Mouse (Mus musculus) E14TG2a.4 (cell line): ENCODE data around the gene Vrtn.

Experiments
- H3K27me3 ChIP-seq: 2 replicates; pipeline ENCODE4 v1.6.1; 2014; ENCODE audit warnings: low read length, control low read depth; ENCODE audit not compliant: insufficient read depth
- H3K36me3 ChIP-seq: 2 replicates; pipeline ENCODE4 v1.6.1; 2014; ENCODE audit warnings: low read length, control low read depth; ENCODE audit not compliant: insufficient read depth
- H3K4me1 ChIP-seq: replicated peaks from 2 replicates; pipeline ENCODE4 v1.6.1; 2014; ENCODE audit warnings: low read depth, low read length, control low read depth
- H3K4me3 ChIP-seq: replicated peaks from 2 replicates; pipeline ENCODE4 v1.5.1; 2014; ENCODE audit warnings: mild to moderate bottlenecking, low read length
- H3K9me3 ChIP-seq: 2 replicates; pipeline ENCODE4 v1.6.1; 2014; ENCODE audit warnings: low read length, control low read depth
- CTCF ChIP-seq: conservative IDR thresholded peaks from 2 replicates; pipeline ENCODE4 v1.5.1; 2014; ENCODE audit warnings: low read length
- NANOG ChIP-seq: IDR thresholded peaks from 2 replicates; pipeline ENCODE4 v1.6.1; 2014; ENCODE audit warnings: borderline replicate concordance, low read length, mixed read lengths
- POU5F1 ChIP-seq: IDR thresholded peaks from 2 replicates; pipeline ENCODE4 v1.6.1; 2014; ENCODE audit warnings: low read length, borderline replicate concordance

Gene Vrtn

GRCm38 (mm10) chr12:84640654-84641053, at the start of gene Vrtn:
Gene Vrtn, plus strand, starts transcription at chr12:84641019.
- H3K36me3 ChIP-seq, result no peaks in the 10 kb centered on the region
- TF ChIP-seq CTCF (no peak), NANOG (peak; percentile 93)
- H3K4me1 ChIP-seq, result peaks cover 39% of the 10 kb centered on the region

DNA sequence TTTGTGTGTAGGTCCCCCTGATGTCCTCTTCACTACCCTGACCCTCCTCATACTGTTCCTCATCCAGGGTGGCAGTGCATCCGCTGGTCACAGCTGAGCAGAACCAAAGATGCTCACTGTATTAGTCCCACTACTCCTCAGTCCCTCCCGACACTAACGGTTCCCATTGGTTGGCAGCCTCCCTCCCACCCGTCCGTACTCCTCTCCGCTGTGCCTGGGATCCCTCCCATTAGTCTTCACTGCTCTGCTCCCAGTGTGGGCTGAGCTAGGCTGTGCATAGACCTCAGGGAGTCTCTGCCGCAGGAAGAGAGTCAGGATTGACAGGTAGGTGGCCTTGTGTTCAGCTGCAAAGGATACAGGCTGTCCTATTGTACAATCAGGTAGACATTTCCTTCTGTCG, 42.5 kb upstream of the Vrtn start:
- H3K9me3 ChIP-seq, result no peaks in the 10 kb centered on the region
- peaks cover 45% of the 10 kb centered on the region for H3K27me3 ChIP-seq
- H3K4me1 ChIP-seq, result peaks cover 19% of the 10 kb centered on the region
- H3K36me3 ChIP-seq, result peaks cover 14% of the 10 kb centered on the region
- H3K4me3 ChIP-seq, result no peak overlapping the region
- TF ChIP-seq POU5F1, result no peak
- TF ChIP-seq CTCF, result no peak
- no peak for TF ChIP-seq NANOG

More at GRCm38 (mm10) chr12:84640654-84641053, at the start of gene Vrtn:
- H3K9me3 ChIP-seq, result no peaks in the 10 kb centered on the region
- peak within 1 kb of the TSS; percentile 70 for H3K4me3 ChIP-seq
- peaks cover 68% of the 10 kb centered on the region for H3K27me3 ChIP-seq

GRCm38 (mm10) chr12:84604001-84604400, 36.8 kb upstream of the Vrtn start:
- peaks cover 7% of the 10 kb centered on the region for H3K27me3 ChIP-seq
- no peak overlapping the region for H3K4me3 ChIP-seq
- peaks cover 26% of the 10 kb centered on the region for H3K4me1 ChIP-seq
- peaks cover 68% of the 10 kb centered on the region for H3K36me3 ChIP-seq
- no peaks in the 10 kb centered on the region for H3K9me3 ChIP-seq
- no peak for TF ChIP-seq POU5F1
- no peak for TF ChIP-seq CTCF
- no peak for TF ChIP-seq NANOG

GRCm38 (mm10) chr12:84605860-84606259, 35.0 kb upstream of the Vrtn start:
- Histone ChIP-seq H3K9me3 (no peaks in the 10 kb centered on the region), H3K36me3 (peaks cover 75% of the 10 kb centered on the region), H3K4me3 (no peak overlapping the region), H3K27me3 (no peaks in the 10 kb centered on the region), H3K4me1 (peaks cover 26% of the 10 kb centered on the region)
- TF ChIP-seq CTCF (peak; percentile 57), POU5F1 (no peak)

- no peaks in the 10 kb centered on the region for H3K9me3 ChIP-seq
- peaks cover 52% of the 10 kb centered on the region for H3K4me1 ChIP-seq
- TF ChIP-seq POU5F1 (no peak), NANOG (no peak), CTCF (no peak)
- no peaks in the 10 kb centered on the region; the same call in 1 of the 2 replicates for H3K27me3 ChIP-seq
- H3K36me3 ChIP-seq, result peaks cover 57% of the 10 kb centered on the region
- no peak overlapping the region for H3K4me3 ChIP-seq
These were observed 29.1 kb upstream of the Vrtn start for GRCm38 (mm10) chr12:84611718-84612117.

GRCm38 (mm10) chr12:84612518-84612917, 28.3 kb upstream of the Vrtn start:
- TF ChIP-seq NANOG, result no peak
- TF ChIP-seq POU5F1, result no peak
- TF ChIP-seq CTCF, result no peak
- Histone ChIP-seq H3K4me1 (peaks cover 54% of the 10 kb centered on the region), H3K4me3 (peak overlapping the region; percentile 68; the same call in 1 of the 2 replicates), H3K9me3 (no peaks in the 10 kb centered on the region), H3K27me3 (no peaks in the 10 kb centered on the region; the same call in 1 of the 2 replicates), H3K36me3 (peaks cover 49% of the 10 kb centered on the region)

GRCm38 (mm10) chr12:84614001-84614400, 26.8 kb upstream of the Vrtn start:
- peak overlapping the region; percentile 68 for H3K4me3 ChIP-seq
- H3K9me3 ChIP-seq, result no peaks in the 10 kb centered on the region
- no peak for TF ChIP-seq CTCF
- TF ChIP-seq POU5F1, result no peak
- TF ChIP-seq NANOG, result no peak
- H3K27me3 ChIP-seq, result no peaks in the 10 kb centered on the region; the same call in 1 of the 2 replicates
- peaks cover 36% of the 10 kb centered on the region for H3K36me3 ChIP-seq
- H3K4me1 ChIP-seq, result peaks cover 67% of the 10 kb centered on the region

DNA sequence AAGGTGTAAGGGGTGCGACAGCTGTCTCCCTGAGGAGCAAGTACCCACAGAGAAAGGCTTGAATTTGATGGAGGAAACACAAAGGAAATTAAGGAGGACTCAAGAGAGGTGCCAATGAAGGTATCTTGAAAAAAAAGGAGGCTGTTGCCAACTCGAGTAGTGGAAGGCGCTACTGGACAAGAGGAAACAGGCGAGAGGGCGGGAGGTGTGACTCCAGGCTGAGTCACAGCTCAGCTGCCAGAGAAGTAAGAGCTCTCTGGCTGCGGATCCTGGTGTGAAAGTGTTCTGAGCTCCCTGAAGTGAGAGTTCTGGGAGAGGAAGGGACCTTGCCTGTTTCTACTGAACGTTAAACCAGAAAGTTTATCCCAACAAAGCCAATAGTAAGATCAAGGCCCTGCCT, 26.3 kb upstream of the Vrtn start:
- TF ChIP-seq CTCF (no peak), POU5F1 (no peak), NANOG (no peak)
- Histone ChIP-seq H3K4me3 (peak overlapping the region; percentile 68), H3K27me3 (no peaks in the 10 kb centered on the region; the same call in 1 of the 2 replicates), H3K36me3 (peaks cover 32% of the 10 kb centered on the region), H3K4me1 (peaks cover 72% of the 10 kb centered on the region), H3K9me3 (no peaks in the 10 kb centered on the region)

GRCm38 (mm10) chr12:84616977-84617630, 23.7 kb upstream of the Vrtn start, which contains the start of gene Abcd4:
Gene Abcd4, minus strand, starts transcription at chr12:84617413.
- H3K9me3 ChIP-seq, result no peaks in the 10 kb centered on the region
- peaks cover 4% of the 10 kb centered on the region; the same call in 1 of the 2 replicates for H3K27me3 ChIP-seq
- peaks cover 68% of the 10 kb centered on the region for H3K4me1 ChIP-seq
- TF ChIP-seq NANOG (no peak), POU5F1 (no peak), CTCF (no peak)
- H3K4me3 ChIP-seq, result peak within 1 kb of the TSS; percentile 93
- peaks cover 17% of the 10 kb centered on the region for H3K36me3 ChIP-seq
